Mouse (Mus musculus): ENCODE measurements around the gene Nsg1. TPM values are rescaled to one million over a fixed set of nuclear protein-coding genes. Genes with fewer than 3 reads are reported as not detected.

Gene Nsg1
- polyA plus RNA-seq (2015; fragmentation: Nextera tagmentation; extraction: Ambion mirVana), result 26.4 and 32.7 TPM in 2 replicates

- DNase-seq (ENCODE audit: low spot score) (peak; percentile 8), ATAC-seq (replicated peaks; ENCODE audit: low FRiP score, low read depth) (peak; percentile 22; the same call in 1 of the 2 replicates)
- Histone ChIP-seq H3K4me3 (replicated peaks; ENCODE audit: low read depth, low read length) (peak within 1 kb of the TSS; percentile 71), H3K9me3 (replicated peaks; ENCODE audit: low read length) (no peaks in the 10 kb centered on the region), H3K4me2 (ENCODE audit: low read length) (peak within 1 kb of the TSS; percentile 96), H3K27me3 (ENCODE audit: insufficient read depth, low read length) (peaks cover 5% of the 10 kb centered on the region; the same call in 1 of the 2 replicates), H3K36me3 (ENCODE audit: insufficient read depth, low read length) (0 out of 2 replicates have a peak, but pooled peaks cover 3% of the 10 kb centered on the region), H3K4me1 (replicated peaks; ENCODE audit: insufficient read depth, low read length) (no peaks in the 10 kb centered on the region; the same call in 1 of the 2 replicates), H3K9ac (ENCODE audit: low read depth, low read length) (peak within 1 kb of the TSS; percentile 67), H3K27ac (no peak within 1 kb of the TSS)
- TF ChIP-seq CTCF (IDR thresholded peaks at IDR 0.05; ENCODE audit: low read depth), result no peak
- 9% methylated on average over 35 of the region's 35 CpGs for WGBS
These were observed at the start of gene Nsg1 for GRCm38 (mm10) chr5:38159634-38160413. Gene Nsg1 (minus strand): TSS chr5:38159907.

- H3K27me3 ChIP-seq (ENCODE audit: insufficient read depth, low read length), result no peaks in the 10 kb centered on the region
- no peak overlapping the region for H3K27ac ChIP-seq
- H3K4me3 ChIP-seq (replicated peaks; ENCODE audit: low read depth, low read length), result no peak overlapping the region
- no peak for DNase-seq (ENCODE audit: low spot score)
- H3K9ac ChIP-seq (ENCODE audit: low read depth, low read length), result no peak overlapping the region
- WGBS, result 63% methylated on average over 8 of the region's 8 CpGs
- ATAC-seq (replicated peaks; ENCODE audit: low FRiP score, low read depth), result no peak
- no peaks in the 10 kb centered on the region for H3K9me3 ChIP-seq (replicated peaks; ENCODE audit: low read length)
- no peak overlapping the region for H3K4me2 ChIP-seq (ENCODE audit: low read length)
- no peak for TF ChIP-seq CTCF (IDR thresholded peaks at IDR 0.05; ENCODE audit: low read depth)
- peaks cover 34% of the 10 kb centered on the region for H3K36me3 ChIP-seq (ENCODE audit: insufficient read depth, low read length)
- H3K4me1 ChIP-seq (replicated peaks; ENCODE audit: insufficient read depth, low read length), result no peaks in the 10 kb centered on the region
These were observed 49.3 kb upstream of the Nsg1 start for GRCm38 (mm10) chr5:38208985-38209384.

GRCm38 (mm10) chr5:38205303-38205726 lies 45.6 kb upstream of the Nsg1 start:
- no peak for DNase-seq (ENCODE audit: low spot score)
- no peak overlapping the region for H3K4me2 ChIP-seq (ENCODE audit: low read length)
- WGBS, result 85% methylated on average over 7 of the region's 7 CpGs
- H3K27me3 ChIP-seq (ENCODE audit: insufficient read depth, low read length), result no peaks in the 10 kb centered on the region
- peaks cover 43% of the 10 kb centered on the region for H3K36me3 ChIP-seq (ENCODE audit: insufficient read depth, low read length)
- no peak for TF ChIP-seq CTCF (IDR thresholded peaks at IDR 0.05; ENCODE audit: low read depth)
- no peak overlapping the region for H3K9ac ChIP-seq (ENCODE audit: low read depth, low read length)
- H3K27ac ChIP-seq, result no peak overlapping the region
- no peak overlapping the region for H3K4me3 ChIP-seq (replicated peaks; ENCODE audit: low read depth, low read length)
- no peaks in the 10 kb centered on the region for H3K4me1 ChIP-seq (replicated peaks; ENCODE audit: insufficient read depth, low read length)
- no peaks in the 10 kb centered on the region for H3K9me3 ChIP-seq (replicated peaks; ENCODE audit: low read length)
- no peak for ATAC-seq (replicated peaks; ENCODE audit: low FRiP score, low read depth)

- WGBS, result 95% methylated on average over 2 of the region's 2 CpGs
- Histone ChIP-seq H3K27me3 (ENCODE audit: insufficient read depth, low read length) (no peaks in the 10 kb centered on the region), H3K4me1 (replicated peaks; ENCODE audit: insufficient read depth, low read length) (no peaks in the 10 kb centered on the region), H3K4me3 (replicated peaks; ENCODE audit: low read depth, low read length) (no peak overlapping the region), H3K9me3 (replicated peaks; ENCODE audit: low read length) (no peaks in the 10 kb centered on the region), H3K4me2 (ENCODE audit: low read length) (no peak overlapping the region), H3K36me3 (ENCODE audit: insufficient read depth, low read length) (peaks cover 35% of the 10 kb centered on the region), H3K9ac (ENCODE audit: low read depth, low read length) (no peak overlapping the region), H3K27ac (no peak overlapping the region)
- ATAC-seq (replicated peaks; ENCODE audit: low FRiP score, low read depth), result no peak
- no peak for TF ChIP-seq CTCF (IDR thresholded peaks at IDR 0.05; ENCODE audit: low read depth)
- no peak for DNase-seq (ENCODE audit: low spot score)
These were observed 40.0 kb upstream of the Nsg1 start for GRCm38 (mm10) chr5:38199686-38200085.

- Histone ChIP-seq H3K36me3 (ENCODE audit: insufficient read depth, low read length) (peaks cover 22% of the 10 kb centered on the region; the same call in 1 of the 2 replicates), H3K9me3 (replicated peaks; ENCODE audit: low read length) (no peaks in the 10 kb centered on the region), H3K4me2 (ENCODE audit: low read length) (no peak overlapping the region), H3K4me1 (replicated peaks; ENCODE audit: insufficient read depth, low read length) (no peaks in the 10 kb centered on the region), H3K27me3 (ENCODE audit: insufficient read depth, low read length) (no peaks in the 10 kb centered on the region), H3K9ac (ENCODE audit: low read depth, low read length) (no peak overlapping the region), H3K4me3 (replicated peaks; ENCODE audit: low read depth, low read length) (no peak overlapping the region), H3K27ac (no peak overlapping the region)
- peak; percentile 83 for DNase-seq (ENCODE audit: low spot score)
- peak; percentile 95 for TF ChIP-seq CTCF (IDR thresholded peaks at IDR 0.05; ENCODE audit: low read depth)
- WGBS, result 19% methylated on average over 7 of the region's 7 CpGs
- peak; percentile 41; the same call in 1 of the 2 replicates for ATAC-seq (replicated peaks; ENCODE audit: low FRiP score, low read depth)
These were observed 37.7 kb upstream of the Nsg1 start for GRCm38 (mm10) chr5:38197482-38197823.

GRCm38 (mm10) chr5:38196821-38197481 lies 37.2 kb upstream of the Nsg1 start:
- no peak for DNase-seq (ENCODE audit: low spot score)
- WGBS, result 62% methylated on average over 5 of the region's 5 CpGs
- no peak overlapping the region for H3K27ac ChIP-seq
- TF ChIP-seq CTCF (IDR thresholded peaks at IDR 0.05; ENCODE audit: low read depth), result no peak
- peaks cover 17% of the 10 kb centered on the region; the same call in 1 of the 2 replicates for H3K36me3 ChIP-seq (ENCODE audit: insufficient read depth, low read length)
- no peak overlapping the region for H3K9ac ChIP-seq (ENCODE audit: low read depth, low read length)
- H3K4me1 ChIP-seq (replicated peaks; ENCODE audit: insufficient read depth, low read length), result no peaks in the 10 kb centered on the region
- no peak overlapping the region for H3K4me2 ChIP-seq (ENCODE audit: low read length)
- H3K9me3 ChIP-seq (replicated peaks; ENCODE audit: low read length), result no peaks in the 10 kb centered on the region
- no peak for ATAC-seq (replicated peaks; ENCODE audit: low FRiP score, low read depth)
- no peak overlapping the region for H3K4me3 ChIP-seq (replicated peaks; ENCODE audit: low read depth, low read length)
- H3K27me3 ChIP-seq (ENCODE audit: insufficient read depth, low read length), result no peaks in the 10 kb centered on the region
